Mouse (Mus musculus): ENCODE measurements around the gene Tfrc.

- no peak for TF ChIP-seq CEBPB (IDR thresholded peaks at IDR 0.05; ENCODE audit: low read depth)
- no peak for TF ChIP-seq CTCF (IDR thresholded peaks at IDR 0.05; ENCODE audit: control insufficient read depth, insufficient read depth, insufficient read length)
Measured at GRCm38 (mm10) chr16:32650974-32651618, 42.4 kb downstream of the Tfrc start.

Measured in C2C12 (cell line).